Mouse (Mus musculus): Measurements from ENCODE around the gene Ifit3b. TPM values are rescaled to one million over a fixed set of nuclear protein-coding genes. Genes with fewer than 3 reads are reported as not detected.

The Ifit3b gene
- total RNA-seq, 2 experiments from 2014 or later: 0.27 to 0.48 TPM

Other genes with a start within 250 kb of the Ifit3b start
- gene Ch25h, start 132.8 kb upstream of the Ifit3b start, total RNA-seq (2021): under 1 TPM; 0.47 to 0.53 TPM
- 10 to 100 TPM; 13.8 to 14.2 TPM for gene Lipa, start 80.5 kb upstream of the Ifit3b start, total RNA-seq (2021)
- 1 to 10 TPM; 4.0 to 4.2 TPM for gene Ifit2, start 57.3 kb upstream of the Ifit3b start, total RNA-seq (2021)
- 1 to 10 TPM in 1 of 2 experiments, under 1 TPM in 1; 0.66 to 1.3 TPM for gene Ifit3, start 24.4 kb upstream of the Ifit3b start, total RNA-seq (2021)
- gene Ifit1bl1, start 6.0 kb upstream of the Ifit3b start, total RNA-seq (2021): 1 to 10 TPM; 1.1 to 1.4 TPM
- under 1 TPM; 0.22 to 0.27 TPM for gene Ifit1bl2, start 32.8 kb downstream of the Ifit3b start, total RNA-seq (2021)
- under 1 TPM; 0.11 to 0.14 TPM for gene Ifit1, start 32.9 kb downstream of the Ifit3b start, total RNA-seq (2021)
- gene Slc16a12, start 139.3 kb downstream of the Ifit3b start, total RNA-seq (2021): 1 to 10 TPM; 2.5 to 3.0 TPM

Measured in layer of hippocampus, postnatal 10 days (tissue).